Mouse (Mus musculus) fibroblast of lung, adult 2 months (primary cell): ENCODE measurements around the gene Wsb1.
"Not testable (repeated sequence)": the region's sequence is repeated elsewhere in the genome, so short reads cannot be mapped to it uniquely, and the experiment has no call there.

Source experiments
- DNase-seq: peaks from one replicate; pipeline ENCODE4 v3.0.0-alpha.2; 2011; ENCODE audit warnings: low read depth

Wsb1 gene

DNA sequence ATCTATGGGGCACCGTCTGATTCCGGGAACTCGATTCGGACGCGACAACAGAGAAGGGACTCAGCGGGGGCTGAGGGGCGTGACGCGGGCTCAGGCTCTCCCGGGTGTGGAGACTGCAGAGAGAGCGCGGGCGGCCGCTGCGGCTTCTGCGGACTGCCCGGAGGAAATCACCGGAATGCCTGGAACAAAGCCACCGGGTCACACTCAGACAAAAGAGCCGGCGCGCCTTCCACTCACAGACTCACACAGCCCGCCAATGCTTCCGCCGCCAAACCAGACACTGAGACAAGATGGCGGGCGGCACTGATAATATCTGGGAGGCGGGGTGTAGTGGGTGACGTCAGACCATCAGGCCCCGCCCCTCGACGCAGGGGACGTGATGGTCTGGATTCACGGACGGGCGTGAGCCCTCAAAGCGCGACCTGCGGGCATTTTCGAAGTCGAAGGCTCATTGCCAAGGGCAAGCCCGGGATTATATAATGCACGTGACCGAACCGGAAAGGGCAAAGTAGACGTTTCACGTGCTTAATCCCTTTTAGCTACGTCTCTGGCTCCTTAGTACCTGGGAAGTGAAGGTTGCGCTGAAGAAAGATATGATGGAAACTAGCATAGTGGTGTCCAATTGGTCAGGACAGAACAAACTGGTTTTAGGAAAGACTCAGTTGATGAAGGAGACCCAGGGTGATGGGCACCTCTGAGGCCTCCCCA, at the start of gene Wsb1:
Gene Wsb1, minus strand, starts transcription at position 281 of the 708 bp plus-strand sequence.
- DNase-seq = peak; percentile 81

DNA sequence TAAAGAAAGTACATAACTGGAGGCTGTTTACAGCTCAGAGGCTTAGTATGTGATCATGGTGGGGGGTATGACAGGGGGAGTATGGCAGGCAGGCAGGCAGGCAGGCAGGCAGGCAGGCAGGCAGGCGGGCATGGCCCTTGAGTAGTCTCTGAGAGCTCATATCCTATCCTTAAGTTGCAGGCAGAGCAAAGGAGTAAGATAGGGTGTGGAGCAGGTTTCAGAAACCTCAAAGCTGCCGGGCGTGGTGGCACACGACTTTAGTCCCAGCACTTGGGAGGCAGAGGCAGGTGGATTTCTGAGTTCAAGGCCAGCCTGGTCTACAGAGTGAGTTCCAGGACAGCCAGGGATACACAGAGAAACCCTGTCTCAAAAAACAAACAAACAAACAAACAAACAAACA, 49.8 kb upstream of the Wsb1 start:
- not testable (repeated sequence) for DNase-seq

DNA sequence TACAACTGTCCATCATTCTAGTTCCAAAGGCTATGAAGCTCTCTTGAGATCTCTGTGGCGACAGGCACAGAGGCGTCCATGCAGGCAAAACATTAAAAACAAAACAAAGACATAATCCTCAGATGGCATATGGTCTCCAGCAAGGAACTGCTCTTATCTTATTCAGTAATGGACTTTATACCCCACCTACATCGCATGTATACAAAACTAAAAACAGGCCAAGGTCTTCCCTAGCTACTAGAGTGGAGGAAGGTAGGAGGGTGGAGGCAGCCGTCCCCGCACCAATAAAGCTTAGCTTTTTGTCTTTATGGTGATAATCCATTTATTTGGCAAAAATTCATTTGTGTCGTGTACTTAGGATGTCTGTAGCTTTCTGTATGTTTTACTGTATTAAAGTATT, 48.6 kb upstream of the Wsb1 start:
- no peak for DNase-seq

DNA sequence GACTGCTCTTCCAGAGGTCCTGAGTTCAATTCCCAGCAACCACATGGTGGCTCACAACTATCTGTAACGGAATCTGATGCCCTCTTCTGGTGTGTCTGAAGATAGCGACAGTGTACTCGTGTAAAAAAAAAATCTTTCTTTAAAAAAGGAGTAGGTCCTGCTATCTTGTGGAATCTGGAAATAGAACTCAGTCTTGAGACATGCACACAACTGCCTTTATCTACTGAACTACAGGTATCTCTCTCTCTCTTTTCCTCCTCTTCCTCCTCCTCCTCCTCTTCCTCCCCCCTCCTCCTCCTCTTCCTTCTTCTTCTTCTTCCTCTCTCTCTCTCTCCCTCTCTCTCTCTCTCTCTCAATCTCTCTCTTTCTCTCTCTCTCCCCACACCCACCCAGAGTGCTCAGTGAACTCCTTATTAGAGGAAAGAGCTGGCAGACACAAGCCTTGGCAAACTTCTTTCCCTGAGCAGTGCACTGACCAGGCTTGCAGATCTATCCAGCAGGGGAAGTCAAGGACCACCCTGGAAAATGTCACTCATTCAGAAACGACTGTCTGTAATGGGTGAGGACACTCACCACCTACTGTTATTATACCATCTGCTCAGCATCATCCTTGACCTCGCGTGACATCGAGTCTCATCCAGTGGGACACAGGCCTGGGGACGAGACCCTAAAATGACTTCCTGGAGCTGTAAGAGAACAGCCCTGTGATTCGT, 45.4 kb upstream of the Wsb1 start:
- DNase-seq = no peak

DNA sequence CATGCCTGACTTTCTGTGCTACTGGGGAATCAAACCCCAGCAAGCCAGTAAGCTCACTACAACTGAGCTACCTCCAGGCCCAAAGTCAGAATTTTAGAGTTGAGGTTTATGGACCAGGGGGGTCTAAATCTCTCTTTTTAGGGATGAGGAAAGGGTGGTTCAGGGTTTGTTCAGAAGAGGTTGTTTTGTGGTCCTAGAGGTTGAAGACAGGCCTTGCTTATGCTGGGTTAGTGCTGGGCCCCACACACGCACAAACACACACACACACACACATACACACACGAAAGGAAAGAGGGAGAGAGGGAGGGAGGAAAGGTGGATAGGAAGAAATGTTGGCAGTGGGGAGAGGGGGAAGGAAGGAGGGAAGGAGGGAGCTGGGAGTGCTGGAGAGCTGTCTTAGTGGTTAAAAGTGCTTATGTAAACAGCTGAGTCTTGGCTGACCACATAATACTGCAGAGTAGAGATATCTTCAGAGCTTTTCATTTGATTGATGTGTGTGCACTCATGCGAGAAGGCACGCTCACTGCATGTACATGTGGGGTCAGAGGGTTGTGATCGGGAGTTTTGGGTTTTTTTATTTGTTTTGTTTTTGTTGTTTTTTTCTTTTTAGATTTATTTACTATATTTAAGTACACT, 42.5 kb upstream of the Wsb1 start, which contains the start of gene Gm9964:
Gene Gm9964, minus strand, starts transcription at position 51 of the 636 bp plus-strand sequence.
- no peak for DNase-seq

DNA sequence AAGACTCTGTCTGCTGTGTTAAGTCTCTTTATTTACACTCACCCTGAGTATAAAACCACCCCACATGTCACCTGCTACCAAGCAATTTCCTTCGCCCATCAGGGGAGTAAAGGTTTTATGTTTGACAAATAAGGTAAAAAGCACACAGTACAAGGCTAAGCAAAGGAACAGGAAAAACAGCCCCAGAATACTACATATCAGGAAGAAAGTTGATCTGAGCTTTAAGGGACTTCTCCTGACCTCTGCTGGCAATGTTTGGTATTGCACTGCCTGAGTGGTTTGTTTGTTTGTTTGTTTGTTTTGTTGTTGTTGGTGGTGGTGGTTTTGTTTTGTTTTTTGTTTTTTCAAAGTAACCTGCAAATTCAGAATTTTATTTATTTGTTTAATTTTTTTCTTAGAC, 41.7 kb upstream of the Wsb1 start:
- DNase-seq = no peak

DNA sequence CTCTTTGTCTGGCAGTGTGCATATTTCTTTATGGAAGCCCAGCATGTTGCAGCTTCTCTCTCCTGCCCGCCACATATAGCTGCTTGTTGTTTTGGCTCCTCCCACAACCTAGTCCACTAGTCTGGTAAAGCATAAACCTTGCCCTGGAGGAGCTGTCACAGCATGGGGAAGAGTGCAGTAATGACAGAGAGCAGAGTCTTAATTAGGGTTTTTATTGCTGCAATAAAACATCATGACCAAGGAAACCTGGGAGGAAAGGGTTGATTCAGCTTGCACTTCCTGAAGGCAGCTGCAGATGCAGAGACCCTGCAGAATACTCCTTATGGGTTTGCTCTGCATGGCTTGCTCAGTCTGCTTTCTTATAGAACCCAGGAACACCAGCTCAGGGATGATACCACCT, 39.5 kb upstream of the Wsb1 start:
- DNase-seq = no peak

DNA sequence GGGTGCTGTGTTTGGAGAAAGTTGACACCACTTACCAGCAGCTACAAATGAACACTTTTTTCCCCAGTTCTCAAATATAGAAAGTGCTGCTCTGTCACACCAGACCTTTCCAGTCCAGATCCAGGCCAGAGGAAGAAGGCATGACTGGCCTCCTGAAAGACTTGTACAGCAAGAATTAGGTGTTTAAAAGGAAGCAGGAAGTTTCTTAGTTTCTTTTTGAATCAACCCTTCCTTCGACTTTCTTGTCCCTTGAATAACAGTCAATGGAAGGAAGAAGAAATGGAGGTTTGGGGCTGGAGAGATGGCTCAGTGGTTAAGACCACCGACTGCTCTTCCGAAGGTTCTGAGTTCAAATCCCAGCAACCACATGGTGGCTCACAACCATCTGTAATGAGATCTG, 38.6 kb upstream of the Wsb1 start:
- DNase-seq = no peak

DNA sequence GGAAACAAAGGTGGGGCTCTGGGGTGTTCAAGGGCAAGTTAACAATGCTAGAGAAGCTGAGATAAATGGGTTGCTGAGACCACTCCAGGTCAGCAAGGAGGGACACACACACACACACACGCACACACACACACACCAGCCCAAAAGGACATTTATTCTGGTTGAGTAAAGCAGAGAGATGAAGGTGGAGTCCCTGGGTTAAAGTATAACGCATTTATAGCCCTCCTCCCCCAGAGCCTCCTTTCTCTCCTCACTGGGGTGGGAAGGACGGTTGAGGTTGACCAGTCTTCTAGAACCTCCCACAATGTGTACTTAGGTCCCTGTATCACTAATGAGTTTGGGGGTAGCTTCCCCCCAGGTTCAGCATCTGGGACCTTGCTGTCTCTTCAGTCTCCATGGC, 37.7 kb upstream of the Wsb1 start:
- DNase-seq = no peak

DNA sequence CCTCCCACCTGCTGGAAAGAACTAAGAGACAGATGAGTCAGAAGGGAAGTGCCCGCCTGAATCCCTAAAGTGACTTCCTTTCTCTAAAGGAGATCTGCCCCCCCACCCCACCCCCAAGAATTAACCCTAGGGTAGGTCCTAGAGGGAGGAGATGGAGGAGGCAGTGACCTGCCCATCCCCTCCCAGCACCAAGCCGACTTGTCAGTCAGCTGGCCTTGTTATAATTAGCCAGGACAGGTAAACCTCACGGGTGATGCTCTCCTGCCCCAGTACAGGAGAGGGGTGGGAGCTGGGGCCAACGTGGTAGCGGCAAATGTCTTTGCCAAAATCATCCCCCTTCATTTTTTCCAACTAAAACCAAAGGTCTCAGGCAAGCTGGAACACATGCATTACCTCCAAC, 37.2 kb upstream of the Wsb1 start:
- DNase-seq = no peak

DNA sequence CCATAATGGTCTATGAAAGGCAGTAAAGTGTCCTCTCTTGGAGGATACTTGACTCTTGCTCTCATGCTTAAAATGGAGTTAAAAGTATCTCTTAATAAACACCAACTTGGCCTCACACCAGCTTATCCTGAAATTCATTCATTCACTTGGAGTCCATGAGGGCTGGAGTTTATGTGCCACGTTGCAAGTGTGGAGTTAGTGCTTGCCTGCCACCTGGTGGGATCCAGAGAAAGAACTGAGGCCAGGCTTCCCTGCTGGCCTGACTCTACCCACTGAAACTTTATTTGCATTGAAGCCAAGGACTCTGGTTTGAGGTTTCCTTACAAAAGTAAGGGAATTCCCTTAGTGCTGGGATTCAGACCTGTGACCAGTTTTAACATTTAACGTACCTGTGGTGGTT, 36.0 kb upstream of the Wsb1 start:
- peak; percentile 71 for DNase-seq

DNA sequence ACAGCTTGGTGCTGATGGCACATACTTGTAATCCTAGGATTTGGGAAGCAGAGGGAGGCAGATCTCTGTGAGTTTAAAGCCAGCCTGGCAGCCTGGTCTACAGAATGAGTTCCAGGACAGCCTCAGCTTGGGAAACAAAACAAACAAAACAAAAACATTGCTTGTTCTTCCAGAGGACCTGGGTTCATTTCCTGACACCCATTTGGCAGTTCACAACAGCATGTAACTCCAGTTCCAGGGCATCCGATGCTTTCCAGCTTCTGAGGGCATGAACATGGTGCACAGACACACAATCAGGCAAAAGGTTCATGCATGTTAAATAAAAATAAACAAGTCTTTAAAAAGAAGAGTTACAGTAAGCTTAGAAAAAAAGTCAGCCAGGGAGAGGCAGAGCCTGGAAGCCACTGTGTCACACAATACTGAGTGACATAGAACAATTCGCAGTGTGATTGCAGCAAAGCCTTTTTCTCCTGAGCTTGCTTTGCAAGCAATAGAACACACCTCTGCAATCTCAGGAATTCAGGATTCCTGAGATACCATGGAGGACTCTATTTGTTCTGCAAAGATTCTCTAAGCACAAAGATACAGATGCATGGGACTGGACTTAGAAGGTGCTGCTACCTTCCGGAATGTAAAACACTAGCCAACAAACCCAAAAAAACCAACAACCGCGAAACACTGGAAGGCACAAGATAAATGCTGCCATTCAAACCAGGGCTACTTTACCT, 34.6 kb upstream of the Wsb1 start:
- DNase-seq = no peak

DNA sequence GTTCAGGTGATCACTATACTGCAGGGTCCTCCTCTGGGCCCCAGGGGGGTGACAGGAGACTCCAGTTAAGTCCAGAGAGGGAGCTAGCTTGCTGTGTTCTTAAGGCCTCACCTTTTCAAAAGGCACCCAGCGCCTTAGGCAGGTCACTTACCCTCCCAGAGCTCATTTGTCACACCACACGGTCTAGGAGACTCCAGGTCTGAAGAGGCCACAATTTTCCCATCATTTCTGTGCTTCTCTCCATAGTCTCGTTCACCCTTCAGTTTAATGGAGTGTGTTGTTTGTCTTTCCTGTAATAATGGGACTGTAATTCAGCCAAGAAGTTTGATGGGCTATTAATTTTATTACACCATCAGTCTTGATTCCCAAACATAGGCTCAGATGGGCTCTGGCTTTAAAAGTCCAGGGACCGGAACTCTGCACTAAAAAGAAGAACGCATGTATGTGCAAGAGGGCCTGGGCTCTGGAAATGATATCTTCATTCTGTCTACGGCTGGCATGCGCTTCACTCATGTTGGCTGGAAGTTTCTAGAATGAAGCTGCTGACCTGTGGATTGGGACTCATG, 33.9 kb upstream of the Wsb1 start:
- DNase-seq = no peak

DNA sequence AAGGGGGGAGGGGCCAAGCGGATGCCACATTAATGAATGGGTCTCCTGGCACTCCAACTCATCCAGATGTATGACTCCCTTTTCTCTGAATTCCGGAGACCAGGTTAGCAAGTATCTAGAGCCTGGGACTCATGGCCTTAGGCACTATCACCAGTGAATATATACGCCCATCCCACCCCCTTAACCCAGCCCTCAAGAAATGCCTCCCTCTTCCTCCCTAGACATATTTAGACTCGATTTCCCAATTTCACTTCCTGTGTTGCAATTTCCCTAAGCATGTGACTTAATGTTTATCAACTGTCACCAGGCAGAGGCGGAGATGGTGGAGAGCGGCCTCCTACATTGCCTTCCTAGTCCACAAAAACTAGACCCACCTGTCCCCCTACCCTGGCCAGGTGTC, 33.0 kb upstream of the Wsb1 start:
- no peak for DNase-seq

DNA sequence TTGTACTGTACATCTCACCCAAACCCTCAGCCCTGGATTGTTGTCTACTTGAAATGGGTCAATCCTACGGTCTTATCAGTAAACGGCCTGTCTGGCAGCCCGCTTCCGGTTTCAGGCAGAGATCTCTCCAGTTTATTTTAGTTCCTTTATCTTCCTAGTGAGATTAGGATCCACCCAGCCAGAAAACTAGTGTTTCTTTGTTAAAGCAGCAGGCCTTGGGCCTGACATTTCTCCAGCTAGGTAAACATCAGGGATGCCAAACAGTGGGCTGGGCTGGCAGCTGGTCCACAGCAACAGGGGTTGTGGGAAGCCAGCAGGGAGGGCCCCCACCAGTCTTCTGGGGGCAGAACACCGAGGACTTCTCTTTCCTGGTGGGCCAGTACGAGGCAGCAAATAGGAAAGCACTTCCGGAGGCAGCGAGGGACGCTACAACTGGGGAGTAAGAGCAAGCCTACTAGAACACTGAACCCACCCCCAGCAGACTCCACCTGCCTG, 31.9 kb upstream of the Wsb1 start:
- DNase-seq = no peak

DNA sequence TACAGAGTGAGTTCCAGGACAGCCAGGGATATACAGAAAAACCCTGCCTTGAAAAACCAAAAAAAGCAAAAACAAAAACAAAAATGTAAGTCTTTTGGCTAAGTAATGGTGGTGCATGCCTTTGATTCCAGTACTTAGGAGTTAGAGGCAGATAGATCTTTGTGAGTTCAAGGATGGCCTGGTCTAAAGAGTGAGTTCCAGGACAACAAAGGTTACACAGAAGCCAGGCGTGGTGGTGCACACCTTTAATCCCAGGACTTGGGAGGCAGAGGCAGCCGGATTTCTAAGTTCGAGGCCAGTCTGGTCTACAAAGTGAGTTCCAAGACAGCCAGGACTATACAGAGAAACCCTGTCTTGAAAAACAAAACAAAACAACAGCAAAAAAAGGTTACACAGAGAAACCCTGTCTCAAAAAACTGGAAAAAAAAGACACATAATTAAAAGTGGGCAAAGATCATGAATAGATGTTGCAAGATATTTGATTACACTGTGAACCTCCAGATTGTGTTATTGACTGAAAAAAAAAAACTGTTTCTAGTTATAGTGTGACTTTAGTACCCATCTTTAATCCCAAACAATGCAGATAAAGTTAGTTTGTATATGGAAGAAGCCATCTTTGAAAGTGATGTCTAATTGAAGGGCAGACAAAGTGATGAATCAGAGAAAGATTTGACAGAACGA, 29.0 kb upstream of the Wsb1 start:
- DNase-seq = no peak

DNA sequence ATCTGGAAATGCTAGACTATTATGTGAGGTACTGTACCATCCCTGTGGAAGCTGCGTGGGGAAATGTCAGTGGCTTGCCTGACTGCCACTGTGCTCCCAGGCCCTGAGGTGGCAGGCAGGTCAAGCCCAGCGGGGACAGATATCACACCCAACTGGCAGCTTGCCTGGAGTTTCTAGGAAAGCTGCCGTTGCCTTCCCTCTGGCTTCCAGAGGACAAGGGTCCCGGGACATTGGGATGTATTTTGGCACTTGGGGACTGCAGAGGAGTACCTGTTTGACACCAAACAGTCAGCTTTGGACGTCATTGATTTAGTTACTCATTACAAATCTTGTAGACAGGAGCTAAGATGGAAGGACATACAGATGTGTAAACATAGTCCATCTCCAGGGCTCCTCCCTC, 26.9 kb upstream of the Wsb1 start:
- no peak for DNase-seq

DNA sequence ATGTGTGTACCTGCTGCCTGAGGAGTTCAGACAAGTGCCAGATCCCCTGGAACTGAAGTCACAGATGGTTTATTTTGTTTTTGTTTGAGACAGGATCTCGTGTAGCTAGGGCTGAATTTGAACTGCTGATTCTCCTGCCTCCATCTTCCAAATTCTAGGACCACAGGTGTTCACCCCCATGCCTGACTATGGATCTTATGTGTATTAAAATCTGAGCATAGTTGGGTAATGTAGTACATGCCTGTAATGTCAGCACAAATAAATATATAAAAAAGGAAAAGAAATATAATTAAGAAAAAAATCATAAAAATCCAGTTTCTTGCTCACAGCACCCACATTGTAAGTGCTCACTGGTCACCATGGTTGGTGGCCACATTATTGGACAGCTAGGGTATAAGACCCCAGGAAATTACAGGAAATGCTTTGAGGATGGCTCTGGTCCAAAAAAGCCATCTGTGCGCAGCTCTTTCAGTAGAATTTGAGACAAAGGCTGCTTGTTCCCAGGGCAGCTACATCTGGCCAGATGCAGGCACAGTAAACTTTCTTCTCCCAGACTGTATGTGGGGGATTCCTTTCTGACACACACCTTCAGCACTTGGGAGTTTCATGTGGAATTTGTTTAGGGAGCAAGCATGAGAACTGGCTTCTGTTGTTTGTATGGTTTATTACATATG, 25.4 kb upstream of the Wsb1 start:
- DNase-seq = no peak

DNA sequence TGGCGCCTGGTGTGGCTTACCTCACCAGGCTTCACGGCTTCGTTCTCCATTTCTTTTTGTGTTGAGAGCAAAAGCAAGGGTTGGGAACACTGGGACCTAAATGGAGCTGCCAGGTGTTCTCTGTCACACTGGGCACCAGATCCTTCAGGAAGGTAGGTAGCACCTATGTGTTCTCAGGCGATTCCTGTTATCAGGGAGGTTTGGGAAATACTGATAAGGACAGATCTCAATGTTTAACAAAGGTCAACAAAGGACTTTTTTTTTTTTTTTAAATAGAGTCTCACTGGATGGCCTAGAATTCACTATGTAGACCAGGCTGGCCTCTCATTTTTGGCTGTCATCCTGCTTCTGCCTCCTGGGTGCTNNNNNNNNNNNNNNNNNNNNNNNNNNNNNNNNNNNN, 19.3 kb upstream of the Wsb1 start:
- no peak for DNase-seq

DNA sequence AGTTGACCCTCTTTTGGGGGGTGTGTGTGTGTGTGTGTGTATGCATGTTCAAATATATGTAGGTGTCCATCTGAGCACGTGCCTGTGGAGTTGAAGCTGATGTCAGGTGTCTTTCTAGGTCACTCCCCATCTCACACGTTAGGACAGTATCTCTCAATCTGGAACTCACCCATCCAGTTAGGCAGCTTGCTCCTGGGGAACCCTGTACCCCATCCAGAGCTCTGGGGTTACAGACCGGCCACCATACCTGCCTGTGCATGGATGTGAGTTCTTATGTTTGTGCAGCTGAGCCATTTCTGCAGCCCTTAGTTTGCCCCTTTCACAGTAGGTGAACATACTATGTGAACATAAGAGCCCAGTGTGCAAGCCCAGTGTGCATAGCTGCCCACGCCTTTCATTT, 18.6 kb upstream of the Wsb1 start:
- no peak for DNase-seq

DNA sequence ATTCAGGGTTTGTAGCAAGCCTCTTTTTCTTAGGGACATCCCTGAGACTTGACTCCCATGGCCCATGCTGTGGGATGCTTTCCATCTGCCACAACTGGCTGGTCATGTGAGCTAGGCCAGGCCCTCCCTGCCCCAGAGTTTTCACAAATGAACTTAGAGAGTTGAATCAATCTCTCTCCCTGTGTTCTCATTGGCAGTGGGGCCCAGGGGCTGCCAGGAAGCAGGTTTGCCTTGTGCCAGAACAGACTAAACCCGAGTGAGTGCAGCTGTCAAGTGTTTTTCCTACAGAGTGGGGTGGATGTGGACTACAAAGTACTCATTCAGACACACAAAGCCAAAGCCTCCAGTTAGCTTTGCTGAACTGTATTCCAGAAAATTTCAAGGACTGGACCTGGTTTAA, 12.7 kb upstream of the Wsb1 start:
- peak; percentile 86 for DNase-seq
